Mouse (Mus musculus): ENCODE results near the gene Ctnnd2. TPM values are rescaled to one million over a fixed set of nuclear protein-coding genes. Genes with fewer than 3 reads are reported as not detected.

Gene Ctnnd2
- polyA plus RNA-seq, 1 experiment from 2014 or later: 4.3 TPM

DNA sequence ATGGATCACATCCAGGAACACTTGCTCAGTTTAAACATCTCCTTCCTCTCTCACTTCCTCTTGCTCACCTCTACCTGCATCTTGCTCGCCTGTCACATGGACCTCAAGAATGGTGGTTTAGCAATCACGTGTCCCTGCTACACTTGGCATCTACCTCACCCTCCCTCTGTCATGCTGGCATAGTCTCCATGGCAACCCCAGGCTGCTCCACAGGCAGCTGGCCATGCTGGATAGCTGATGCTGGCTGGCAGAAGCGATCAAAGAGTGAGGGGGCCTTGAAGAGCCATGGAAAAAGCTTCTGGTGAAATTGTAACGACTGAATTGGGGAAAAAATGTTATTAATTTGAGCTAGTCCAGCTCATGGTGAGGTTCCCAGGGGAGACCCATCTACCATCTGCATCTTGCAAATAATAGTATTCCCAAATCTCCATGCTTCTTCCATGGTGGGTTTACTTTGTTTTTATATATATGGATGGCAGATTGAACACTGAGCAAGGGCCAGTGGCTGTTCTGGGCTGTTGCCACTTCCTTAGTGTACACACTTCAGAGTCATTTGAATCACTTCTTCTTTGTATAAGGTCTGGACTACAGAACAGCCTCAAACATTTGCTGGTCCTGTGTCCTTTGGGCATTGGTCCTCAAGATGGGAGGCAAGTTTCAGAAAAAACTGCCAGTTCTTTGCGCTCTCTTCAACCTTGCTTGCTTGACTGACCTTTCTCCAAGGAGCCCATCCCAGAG is 19.7 kb downstream of the Ctnnd2 start:
- no peaks in the 10 kb centered on the region for H3K4me1 ChIP-seq (ENCODE audit: insufficient read depth, low read depth, low read length)
- no peak for DNase-seq (ENCODE audit: low spot score)
- H3K27ac ChIP-seq (ENCODE audit: low read length): no peak overlapping the region
- H3K9me3 ChIP-seq (ENCODE audit: low read length): no peaks in the 10 kb centered on the region
- WGBS: 56% methylated on average over 5 of the region's 5 CpGs
- no peak overlapping the region for H3K4me3 ChIP-seq (ENCODE audit: low read depth, low read length)
- no peak for TF ChIP-seq EP300 (IDR thresholded peaks at IDR 0.05)
- TF ChIP-seq CTCF (IDR thresholded peaks at IDR 0.05): no peak
- no peaks in the 10 kb centered on the region for H3K36me3 ChIP-seq (ENCODE audit: insufficient read depth, low read length)
- no peak for ATAC-seq
- no peak overlapping the region for H3K9ac ChIP-seq (replicated peaks; ENCODE audit: low read depth)
- H3K27me3 ChIP-seq (replicated peaks; ENCODE audit: insufficient read depth, low read length): no peaks in the 10 kb centered on the region
- H3K4me2 ChIP-seq (replicated peaks; ENCODE audit: low read depth, low read length): no peak overlapping the region

DNA sequence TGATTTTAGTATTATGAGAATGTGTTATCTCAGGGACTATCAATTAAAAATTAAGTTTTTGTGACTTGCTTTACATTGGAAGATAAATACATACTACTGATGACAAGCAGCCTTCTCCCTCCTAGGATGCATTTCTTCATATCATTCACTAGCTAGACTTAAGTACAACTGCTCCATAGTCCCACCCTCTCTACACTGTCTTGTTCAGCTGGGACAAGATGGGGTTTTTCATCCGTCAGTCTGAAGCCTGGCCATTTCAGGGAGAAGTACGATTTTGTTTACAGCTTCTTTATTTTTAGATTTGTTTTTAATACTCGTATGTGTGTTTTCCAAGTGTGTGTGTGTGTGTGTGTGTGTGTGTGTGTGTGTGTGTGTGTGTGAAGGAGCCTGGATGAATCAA is 26.0 kb downstream of the Ctnnd2 start:
- no peak for TF ChIP-seq EP300 (IDR thresholded peaks at IDR 0.05)
- TF ChIP-seq CTCF (IDR thresholded peaks at IDR 0.05): no peak
- ATAC-seq: peak; percentile 60
- WGBS: 49% methylated on average over 3 of the region's 3 CpGs
- H3K4me3 ChIP-seq (ENCODE audit: low read depth, low read length): no peak overlapping the region
- H3K4me2 ChIP-seq (replicated peaks; ENCODE audit: low read depth, low read length): no peak overlapping the region
- H3K4me1 ChIP-seq (ENCODE audit: insufficient read depth, low read depth, low read length): no peaks in the 10 kb centered on the region
- peak; percentile 39 for DNase-seq (ENCODE audit: low spot score)
- no peaks in the 10 kb centered on the region for H3K9me3 ChIP-seq (ENCODE audit: low read length)
- no peaks in the 10 kb centered on the region for H3K36me3 ChIP-seq (ENCODE audit: insufficient read depth, low read length)
- H3K27ac ChIP-seq (ENCODE audit: low read length): no peak overlapping the region
- no peak overlapping the region for H3K9ac ChIP-seq (replicated peaks; ENCODE audit: low read depth)
- no peaks in the 10 kb centered on the region for H3K27me3 ChIP-seq (replicated peaks; ENCODE audit: insufficient read depth, low read length)

DNA sequence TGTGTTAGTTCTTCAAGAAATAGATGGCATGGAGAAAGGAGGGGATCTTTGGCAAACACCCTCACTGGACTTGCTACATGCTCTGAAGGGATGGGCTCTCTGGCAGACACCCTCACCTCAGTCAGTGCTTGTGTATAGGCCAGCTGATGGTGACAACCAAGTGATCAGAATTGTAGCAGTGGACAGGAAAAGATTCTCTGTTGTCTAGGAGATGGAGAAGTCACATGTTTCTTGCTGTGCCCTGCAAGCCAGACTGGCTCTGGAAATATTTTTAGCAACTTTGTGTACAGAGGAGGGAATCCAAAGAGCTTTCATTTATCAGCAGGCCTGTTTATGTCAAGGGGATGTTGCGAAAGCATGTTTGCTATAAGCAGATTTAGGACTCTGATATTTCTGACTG is 27.4 kb downstream of the Ctnnd2 start:
- Histone ChIP-seq H3K4me1 (ENCODE audit: insufficient read depth, low read depth, low read length) (no peaks in the 10 kb centered on the region), H3K9me3 (ENCODE audit: low read length) (no peaks in the 10 kb centered on the region), H3K27me3 (replicated peaks; ENCODE audit: insufficient read depth, low read length) (no peaks in the 10 kb centered on the region), H3K4me3 (ENCODE audit: low read depth, low read length) (no peak overlapping the region), H3K9ac (replicated peaks; ENCODE audit: low read depth) (no peak overlapping the region), H3K4me2 (replicated peaks; ENCODE audit: low read depth, low read length) (no peak overlapping the region), H3K36me3 (ENCODE audit: insufficient read depth, low read length) (no peaks in the 10 kb centered on the region), H3K27ac (ENCODE audit: low read length) (no peak overlapping the region)
- WGBS: 61% methylated on average over 1 of the region's 1 CpGs
- no peak for TF ChIP-seq EP300 (IDR thresholded peaks at IDR 0.05)
- no peak for TF ChIP-seq CTCF (IDR thresholded peaks at IDR 0.05)
- ATAC-seq: peak; percentile 25
- DNase-seq (ENCODE audit: low spot score): peak; percentile 34

GRCm38 (mm10) chr15:30201211-30201610 is 28.8 kb downstream of the Ctnnd2 start:
- no peak for ATAC-seq
- H3K9me3 ChIP-seq (ENCODE audit: low read length): no peaks in the 10 kb centered on the region
- TF ChIP-seq CTCF (IDR thresholded peaks at IDR 0.05) (no peak), EP300 (IDR thresholded peaks at IDR 0.05) (no peak)

DNA sequence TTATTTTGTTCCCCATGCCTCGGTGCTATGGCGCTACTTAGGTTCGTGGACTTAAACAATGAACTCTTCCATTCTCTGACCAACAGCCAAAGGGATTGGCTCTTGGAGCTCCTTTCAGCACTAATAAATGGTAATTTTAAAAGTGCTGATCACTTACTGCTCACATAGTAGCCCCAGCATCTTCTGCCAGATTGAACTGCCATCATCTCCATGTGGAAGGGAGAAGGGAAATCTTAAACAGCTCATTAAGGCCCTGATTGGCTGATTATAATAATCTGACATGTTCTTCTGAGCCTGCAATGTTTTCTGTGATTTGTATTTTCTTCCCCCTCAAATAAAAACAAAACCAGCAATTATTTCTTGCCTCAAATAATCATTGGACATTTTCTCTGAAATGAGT is 29.2 kb downstream of the Ctnnd2 start:
- H3K4me1 ChIP-seq (ENCODE audit: insufficient read depth, low read depth, low read length): no peaks in the 10 kb centered on the region
- no peak for TF ChIP-seq EP300 (IDR thresholded peaks at IDR 0.05)
- no peak for TF ChIP-seq CTCF (IDR thresholded peaks at IDR 0.05)
- peak; percentile 13 for DNase-seq (ENCODE audit: low spot score)
- no peaks in the 10 kb centered on the region for H3K27me3 ChIP-seq (replicated peaks; ENCODE audit: insufficient read depth, low read length)
- 87% methylated on average over 3 of the region's 3 CpGs for WGBS
- H3K9ac ChIP-seq (replicated peaks; ENCODE audit: low read depth): no peak overlapping the region
- no peaks in the 10 kb centered on the region for H3K9me3 ChIP-seq (ENCODE audit: low read length)
- no peaks in the 10 kb centered on the region for H3K36me3 ChIP-seq (ENCODE audit: insufficient read depth, low read length)
- H3K4me2 ChIP-seq (replicated peaks; ENCODE audit: low read depth, low read length): no peak overlapping the region
- ATAC-seq: no peak
- no peak overlapping the region for H3K27ac ChIP-seq (ENCODE audit: low read length)
- H3K4me3 ChIP-seq (ENCODE audit: low read depth, low read length): no peak overlapping the region

More at GRCm38 (mm10) chr15:30201211-30201610, 28.8 kb downstream of the Ctnnd2 start:
- 74% methylated on average over 2 of the region's 2 CpGs for WGBS
- H3K27me3 ChIP-seq (replicated peaks; ENCODE audit: insufficient read depth, low read length): no peaks in the 10 kb centered on the region
- peak; percentile 5 for DNase-seq (ENCODE audit: low spot score)
- H3K9ac ChIP-seq (replicated peaks; ENCODE audit: low read depth): no peak overlapping the region
- H3K4me2 ChIP-seq (replicated peaks; ENCODE audit: low read depth, low read length): no peak overlapping the region
- H3K4me1 ChIP-seq (ENCODE audit: insufficient read depth, low read depth, low read length): no peaks in the 10 kb centered on the region
- H3K27ac ChIP-seq (ENCODE audit: low read length): no peak overlapping the region
- no peaks in the 10 kb centered on the region for H3K36me3 ChIP-seq (ENCODE audit: insufficient read depth, low read length)
- no peak overlapping the region for H3K4me3 ChIP-seq (ENCODE audit: low read depth, low read length)

DNA sequence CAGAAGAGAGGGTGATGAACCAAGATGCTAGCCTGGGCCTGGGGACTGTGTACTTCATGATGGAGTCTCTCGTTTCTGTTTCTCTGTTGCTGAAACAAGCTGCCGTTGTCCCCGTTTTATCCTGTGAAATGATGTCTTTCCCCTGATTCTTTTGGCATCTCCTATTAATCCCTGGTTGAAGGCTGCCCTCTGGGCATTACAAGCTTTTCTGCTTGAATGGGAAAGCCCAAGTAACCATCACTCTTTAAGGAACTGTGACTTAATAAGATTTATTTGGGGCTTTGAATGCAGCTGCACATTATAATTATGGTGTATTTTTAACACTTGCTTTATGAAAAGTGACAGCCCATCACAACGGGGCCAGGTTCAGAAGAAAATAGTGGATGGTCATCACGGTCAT is 40.4 kb downstream of the Ctnnd2 start:
- Histone ChIP-seq H3K27me3 (replicated peaks; ENCODE audit: insufficient read depth, low read length) (no peaks in the 10 kb centered on the region), H3K9ac (replicated peaks; ENCODE audit: low read depth) (no peak overlapping the region), H3K36me3 (ENCODE audit: insufficient read depth, low read length) (no peaks in the 10 kb centered on the region), H3K4me3 (ENCODE audit: low read depth, low read length) (no peak overlapping the region), H3K27ac (ENCODE audit: low read length) (no peak overlapping the region), H3K9me3 (ENCODE audit: low read length) (no peaks in the 10 kb centered on the region), H3K4me1 (ENCODE audit: insufficient read depth, low read depth, low read length) (no peaks in the 10 kb centered on the region), H3K4me2 (replicated peaks; ENCODE audit: low read depth, low read length) (no peak overlapping the region)
- no peak for DNase-seq (ENCODE audit: low spot score)
- WGBS: 84% methylated on average over 5 of the region's 5 CpGs
- TF ChIP-seq EP300 (IDR thresholded peaks at IDR 0.05) (no peak), CTCF (IDR thresholded peaks at IDR 0.05) (no peak)
- no peak for ATAC-seq

Data from lung, postnatal 0 days (tissue).